Mouse (Mus musculus) myocyte (in vitro differentiated cells): ENCODE results near the gene Tgfb1. TPM values are rescaled to one million over a fixed set of nuclear protein-coding genes. Genes with fewer than 3 reads are reported as not detected.

Experiments used
- H3K27me3 ChIP-seq: one replicate; pipeline ENCODE4 v1.6.1; 2011; ENCODE audit not compliant: control insufficient read depth, insufficient read depth, insufficient read length
- H3K36me3 ChIP-seq: one replicate; pipeline ENCODE4 v1.6.1; 2011; ENCODE audit not compliant: control insufficient read depth, insufficient read depth
- H3K4me2 ChIP-seq: one replicate; pipeline ENCODE4 v1.6.1; 2011; ENCODE audit warnings: low read depth, control low read depth
- H3K4me3 ChIP-seq: one replicate; pipeline ENCODE4 v1.5.1; 2011; ENCODE audit warnings: mild to moderate bottlenecking, control low read depth, moderate library complexity
- H3K79me2 ChIP-seq: one replicate; pipeline ENCODE4 v1.6.1; 2011; ENCODE audit not compliant: control insufficient read depth, insufficient read depth
- H3ac ChIP-seq: one replicate; pipeline ENCODE4 v1.6.1; 2011; ENCODE audit not compliant: control insufficient read depth, insufficient read length
- CEBPB ChIP-seq: IDR thresholded peaks from 2 replicates; pipeline ENCODE4 v1.6.1; 2011; ENCODE audit warnings: mild to moderate bottlenecking, moderate library complexity; ENCODE audit not compliant: poor library complexity, insufficient read depth, severe bottlenecking
- E2F4 ChIP-seq: IDR thresholded peaks from one replicate; pipeline ENCODE4 v1.6.1; 2011; ENCODE audit warnings: mild to moderate bottlenecking, control low read depth, moderate library complexity; ENCODE audit not compliant: insufficient read depth
- MAX ChIP-seq: IDR thresholded peaks from one replicate; pipeline ENCODE4 v1.6.1; 2011; ENCODE audit warnings: low read depth, mild to moderate bottlenecking, control low read depth
- MYOD1 ChIP-seq, 3 experiments: IDR thresholded peaks; one replicate each; pipeline ENCODE4 v1.6.1; 2011; ENCODE audit warnings: control low read depth in 2 of 3, low read depth in 2 of 3, mild to moderate bottlenecking in 2 of 3, moderate library complexity in 1 of 3; ENCODE audit not compliant: insufficient read length in 2 of 3, control insufficient read depth in 1 of 3
- MYOG ChIP-seq, 3 experiments: IDR thresholded peaks; one replicate each; pipeline ENCODE4 v1.6.1; 2011; ENCODE audit warnings: control low read depth in 2 of 3, low read depth in 2 of 3, mild to moderate bottlenecking in 2 of 3; ENCODE audit not compliant: insufficient read length in 2 of 3, control insufficient read depth in 1 of 3, insufficient read depth in 1 of 3
- POLR2A ChIP-seq: IDR thresholded peaks from one replicate; pipeline ENCODE4 v1.6.1; 2011; ENCODE audit warnings: low read depth, mild to moderate bottlenecking, control low read depth, moderate library complexity; ENCODE audit not compliant: insufficient read length
- POLR2AphosphoS2 ChIP-seq: IDR thresholded peaks from one replicate; pipeline ENCODE4 v1.6.1; 2011; ENCODE audit warnings: low read depth, control low read depth; ENCODE audit not compliant: insufficient read length
- REST ChIP-seq: IDR thresholded peaks from one replicate; pipeline ENCODE4 v1.6.1; 2011; ENCODE audit warnings: mild to moderate bottlenecking, control low read depth, moderate library complexity; ENCODE audit not compliant: insufficient read depth, insufficient read length
- SRF ChIP-seq: IDR thresholded peaks from one replicate; pipeline ENCODE4 v1.6.1; 2011; ENCODE audit warnings: low read depth; ENCODE audit not compliant: control insufficient read depth, insufficient read length
- TCF12 ChIP-seq: IDR thresholded peaks from one replicate; pipeline ENCODE4 v1.6.1; 2011; ENCODE audit warnings: mild to moderate bottlenecking, control low read depth; ENCODE audit not compliant: poor library complexity, insufficient read depth, severe bottlenecking
- TCF3 ChIP-seq: IDR thresholded peaks from one replicate; pipeline ENCODE4 v1.6.1; 2011; ENCODE audit warnings: low read depth, control low read depth; ENCODE audit not compliant: insufficient read length
- USF1 ChIP-seq: IDR thresholded peaks from one replicate; pipeline ENCODE4 v1.6.1; 2011; ENCODE audit warnings: low read depth, mild to moderate bottlenecking, control low read depth, moderate library complexity
- polyA plus RNA-seq: library from polyadenylated mRNA; unstranded; fragments of >200 nt; fragmentation: generic; extraction: Trizol; gene quantifications from one replicate; pipeline ENCODE4 v1.2.1, GENCODE M21; 2012; ENCODE audit warnings: missing spikeins

Tgfb1 gene
- polyA plus RNA-seq, 1 experiment, result 78.2 TPM

DNA sequence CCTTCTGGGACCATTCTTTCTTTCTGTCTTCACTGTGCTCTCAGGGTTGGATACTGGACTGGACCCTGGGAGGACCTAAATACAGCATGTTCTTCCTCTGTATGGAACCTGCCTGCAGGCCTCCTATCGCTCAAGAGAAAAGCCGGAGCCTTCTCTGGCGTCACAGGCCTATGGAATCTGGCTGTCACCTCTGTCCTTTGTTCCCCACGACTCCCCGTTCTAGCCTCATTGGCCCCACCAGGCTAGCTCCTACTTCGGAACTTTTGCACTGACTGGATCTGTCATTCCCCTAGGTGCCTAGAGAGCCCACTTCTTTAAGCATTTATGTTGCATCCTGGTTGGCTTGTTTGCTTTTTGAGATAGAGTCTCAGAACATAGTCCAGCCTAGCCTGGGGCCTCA, 2.1 kb upstream of the Tgfb1 start:
- Histone ChIP-seq H3ac (no peak overlapping the region), H3K36me3 (no peaks in the 10 kb centered on the region), H3K4me3 (no peak overlapping the region), H3K27me3 (no peaks in the 10 kb centered on the region), H3K4me2 (no peak overlapping the region), H3K79me2 (peaks cover 25% of the 10 kb centered on the region)
- TF ChIP-seq POLR2A, result no peak
- TF ChIP-seq POLR2AphosphoS2, result no peak
- TF ChIP-seq USF1, result no peak
- TF ChIP-seq TCF3, result no peak
- no peak for TF ChIP-seq SRF

DNA sequence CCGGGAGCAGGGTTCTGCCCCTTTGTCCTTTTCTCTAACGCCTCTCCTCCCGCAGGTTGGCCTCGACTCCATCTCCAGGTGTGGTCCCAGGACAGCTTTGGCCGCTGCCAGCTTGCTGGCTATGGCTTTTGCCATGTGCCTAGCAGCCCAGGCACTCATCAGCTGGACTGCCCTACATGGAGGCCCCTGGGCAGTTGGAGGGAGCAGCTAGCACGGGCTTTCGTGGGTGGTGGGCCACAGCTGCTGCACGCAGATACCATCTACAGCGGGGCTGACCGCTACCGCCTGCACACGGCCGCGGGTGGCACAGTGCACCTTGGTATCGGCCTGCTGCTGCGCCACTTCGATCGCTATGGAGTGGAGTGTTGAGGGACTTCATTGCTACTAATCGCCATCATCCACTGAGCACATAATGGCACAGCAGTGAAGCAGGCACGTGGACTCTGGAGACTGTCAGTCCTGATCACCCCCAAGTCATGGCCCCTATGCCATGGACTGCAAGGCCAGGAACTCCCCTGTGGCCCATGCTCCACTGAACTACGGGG, 804 bp upstream of the Tgfb1 start:
- TF ChIP-seq TCF3, result no peak
- no peak for TF ChIP-seq POLR2A
- no peak for TF ChIP-seq MAX
- TF ChIP-seq CEBPB, result no peak
- no peak for TF ChIP-seq MYOG (IDR thresholded peaks at IDR 0.05; ENCODE audit: control insufficient read depth in 1 of 3, insufficient read depth in 1 of 3, insufficient read length in 2 of 3, low read depth in 2 of 3)
- no peak for TF ChIP-seq E2F4
- no peak for TF ChIP-seq REST
- TF ChIP-seq USF1, result no peak
- TF ChIP-seq TCF12, result no peak
- no peak for TF ChIP-seq POLR2AphosphoS2
- TF ChIP-seq SRF, result no peak
- no peak for TF ChIP-seq MYOD1 (IDR thresholded peaks at IDR 0.05; ENCODE audit: control insufficient read depth in 1 of 3, insufficient read length in 2 of 3, low read depth in 2 of 3)

DNA sequence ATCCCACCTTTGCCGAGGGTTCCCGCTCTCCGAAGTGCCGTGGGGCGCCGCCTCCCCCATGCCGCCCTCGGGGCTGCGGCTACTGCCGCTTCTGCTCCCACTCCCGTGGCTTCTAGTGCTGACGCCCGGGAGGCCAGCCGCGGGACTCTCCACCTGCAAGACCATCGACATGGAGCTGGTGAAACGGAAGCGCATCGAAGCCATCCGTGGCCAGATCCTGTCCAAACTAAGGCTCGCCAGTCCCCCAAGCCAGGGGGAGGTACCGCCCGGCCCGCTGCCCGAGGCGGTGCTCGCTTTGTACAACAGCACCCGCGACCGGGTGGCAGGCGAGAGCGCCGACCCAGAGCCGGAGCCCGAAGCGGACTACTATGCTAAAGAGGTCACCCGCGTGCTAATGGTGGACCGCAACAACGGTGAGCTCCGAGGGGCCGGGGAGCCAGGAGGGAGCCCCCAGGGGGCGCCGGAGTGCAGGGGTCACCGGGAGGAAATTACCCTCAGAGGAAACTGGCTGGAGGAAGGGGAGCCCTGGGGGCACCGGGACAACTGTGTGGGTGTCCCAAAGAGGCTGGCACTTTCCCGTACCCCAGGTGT, 1.1 kb downstream of the Tgfb1 start:
- H3K27me3 ChIP-seq, result no peaks in the 10 kb centered on the region
- peaks cover 29% of the 10 kb centered on the region for H3K79me2 ChIP-seq

More for the DNA sequence above, 804 bp upstream of the Tgfb1 start:
- H3K27me3 ChIP-seq, result no peaks in the 10 kb centered on the region
- peak overlapping the region; percentile 90 for H3K4me3 ChIP-seq
- peak overlapping the region; percentile 62 for H3K4me2 ChIP-seq
- no peaks in the 10 kb centered on the region for H3K36me3 ChIP-seq
- H3K79me2 ChIP-seq, result peaks cover 33% of the 10 kb centered on the region
- no peak overlapping the region for H3ac ChIP-seq

GRCm38 (mm10) chr7:25688810-25689586, 2.2 kb downstream of the Tgfb1 start:
- Histone ChIP-seq H3ac (peak overlapping the region; percentile 50), H3K4me2 (peak overlapping the region; percentile 74), H3K36me3 (peaks cover 3% of the 10 kb centered on the region), H3K4me3 (peak overlapping the region; percentile 90), H3K27me3 (no peaks in the 10 kb centered on the region), H3K79me2 (peaks cover 29% of the 10 kb centered on the region)
- TF ChIP-seq MAX (no peak), SRF (no peak), POLR2A (peak; percentile 54), CEBPB (no peak), TCF3 (no peak), MYOG (IDR thresholded peaks at IDR 0.05; ENCODE audit: control insufficient read depth in 1 of 3, insufficient read depth in 1 of 3, insufficient read length in 2 of 3, low read depth in 2 of 3) (no peak), MYOD1 (IDR thresholded peaks at IDR 0.05; ENCODE audit: control insufficient read depth in 1 of 3, insufficient read length in 2 of 3, low read depth in 2 of 3) (no peak), POLR2AphosphoS2 (peak; percentile 34), TCF12 (no peak), REST (no peak), E2F4 (peak; percentile 18), USF1 (no peak)

More for the DNA sequence above, 1.1 kb downstream of the Tgfb1 start:
- peak overlapping the region; percentile 50 for H3ac ChIP-seq
- no peaks in the 10 kb centered on the region for H3K36me3 ChIP-seq
- peak; percentile 44 for TF ChIP-seq POLR2AphosphoS2
- no peak for TF ChIP-seq SRF
- TF ChIP-seq POLR2A, result peak; percentile 32
- TF ChIP-seq USF1, result no peak
- H3K4me2 ChIP-seq, result peak overlapping the region; percentile 74
- H3K4me3 ChIP-seq, result peak overlapping the region; percentile 90

GRCm38 (mm10) chr7:25689603-25690021, 2.8 kb downstream of the Tgfb1 start:
- Histone ChIP-seq H3K27me3 (no peaks in the 10 kb centered on the region), H3K79me2 (peaks cover 29% of the 10 kb centered on the region), H3ac (no peak overlapping the region), H3K4me3 (peak overlapping the region; percentile 90), H3K36me3 (peaks cover 3% of the 10 kb centered on the region), H3K4me2 (peak overlapping the region; percentile 74)
- TF ChIP-seq CEBPB (no peak), TCF12 (no peak), POLR2AphosphoS2 (no peak), MYOD1 (IDR thresholded peaks at IDR 0.05; ENCODE audit: control insufficient read depth in 1 of 3, insufficient read length in 2 of 3, low read depth in 2 of 3) (no peak), POLR2A (no peak), REST (no peak), TCF3 (no peak)
